Mouse (Mus musculus): ENCODE data around the gene Zfp9. TPM values are rescaled to one million over a fixed set of nuclear protein-coding genes. Genes with fewer than 3 reads are reported as not detected.
A peak's percentile ranks its signal among the peaks of the same experiment; 100 is the strongest.

The Zfp9 gene
- polyA plus RNA-seq (2014; fragmentation: Nextera tagmentation; extraction: Ambion mirVana): 12.2 and 12.4 TPM in 2 replicates

DNA sequence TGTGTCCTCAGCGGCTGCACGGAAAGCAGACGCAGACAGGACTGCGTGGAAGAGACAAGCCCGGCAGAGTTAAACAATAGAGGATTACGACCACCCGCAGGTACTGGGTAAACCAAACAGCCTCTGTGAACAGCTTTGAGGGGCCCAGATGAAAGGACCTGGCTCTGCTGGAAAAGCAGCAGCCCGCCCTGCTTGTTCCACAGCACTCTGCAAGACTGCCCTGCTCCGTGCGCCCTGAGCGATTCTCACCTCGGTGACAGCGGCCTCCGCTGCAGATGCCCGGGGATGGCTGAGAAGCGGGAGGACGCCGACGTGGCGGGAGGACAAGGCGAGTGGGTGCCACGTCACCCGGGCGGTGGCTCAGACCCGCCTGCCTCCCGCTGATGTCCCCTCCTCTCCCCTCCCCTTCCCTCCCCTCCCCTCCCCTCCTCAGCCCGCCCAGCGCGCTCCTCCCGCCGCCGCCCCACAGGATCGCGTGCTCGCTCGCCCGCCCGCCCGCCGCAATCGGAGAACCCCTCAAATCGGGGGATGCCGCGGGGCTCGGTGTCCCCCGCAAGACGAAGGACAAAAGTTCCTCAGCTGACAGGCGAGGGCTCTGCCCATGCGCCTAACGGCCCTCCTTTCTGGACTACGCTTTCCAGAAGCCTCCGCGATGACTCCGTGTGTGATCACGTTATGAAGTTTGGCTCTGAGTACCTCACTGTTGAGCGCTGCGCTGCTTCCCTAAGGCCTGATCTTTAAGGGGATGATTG is at the start of gene Zfp9:
TSS of gene Zfp9 (minus strand) at position 364 of the 752 bp plus-strand sequence.
- Histone ChIP-seq H3K36me3 (ENCODE audit: control insufficient read depth, insufficient read depth, low read length) (peaks cover 4% of the 10 kb centered on the region; the same call in 1 of the 2 replicates), H3K27me3 (ENCODE audit: control insufficient read depth, insufficient read depth, low read length) (no peaks in the 10 kb centered on the region), H3K4me1 (ENCODE audit: control insufficient read depth, insufficient read depth, low read length) (0 out of 2 replicates have a peak, but pooled peaks cover 6% of the 10 kb centered on the region), H3K4me2 (replicated peaks; ENCODE audit: low read depth, low read length) (peak within 1 kb of the TSS; percentile 63), H3K9me3 (ENCODE audit: control insufficient read depth, low read depth, low read length) (no peaks in the 10 kb centered on the region), H3K27ac (ENCODE audit: low read length) (peak within 1 kb of the TSS; percentile 85), H3K4me3 (ENCODE audit: low read depth, low read length) (peak within 1 kb of the TSS; percentile 62), H3K9ac (replicated peaks; ENCODE audit: low read depth, low read length) (peak within 1 kb of the TSS; percentile 77)
- ATAC-seq (ENCODE audit: insufficient number of reproducible peaks, insufficient read depth, low FRiP score, low read depth): peak; percentile 88
- WGBS: under 1% methylated on average over 43 of the region's 57 CpGs

DNA sequence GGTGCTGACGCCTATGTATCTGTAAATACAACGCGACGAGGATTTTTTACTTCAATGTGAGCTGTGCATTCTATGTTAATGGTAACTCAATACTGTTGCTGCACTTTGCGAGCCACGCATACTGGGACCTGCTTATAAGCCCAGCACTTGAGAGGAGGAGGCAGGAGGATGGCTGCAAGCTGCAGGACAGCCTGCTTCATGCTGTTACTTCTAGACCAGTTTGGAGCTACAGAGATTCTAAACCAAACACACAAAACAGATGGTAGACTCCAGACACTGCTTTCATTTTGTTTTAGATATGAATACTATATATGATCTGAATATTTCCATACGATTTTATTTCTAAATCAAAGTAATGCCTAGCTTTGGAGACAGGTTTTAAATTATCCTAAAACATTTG is 41.5 kb upstream of the Zfp9 start:
- Histone ChIP-seq H3K9me3 (ENCODE audit: control insufficient read depth, low read depth, low read length) (no peaks in the 10 kb centered on the region), H3K36me3 (ENCODE audit: control insufficient read depth, insufficient read depth, low read length) (peaks cover 56% of the 10 kb centered on the region), H3K4me2 (replicated peaks; ENCODE audit: low read depth, low read length) (no peak overlapping the region), H3K27me3 (ENCODE audit: control insufficient read depth, insufficient read depth, low read length) (no peaks in the 10 kb centered on the region), H3K9ac (replicated peaks; ENCODE audit: low read depth, low read length) (no peak overlapping the region), H3K27ac (ENCODE audit: low read length) (no peak overlapping the region), H3K4me1 (ENCODE audit: control insufficient read depth, insufficient read depth, low read length) (no peaks in the 10 kb centered on the region), H3K4me3 (ENCODE audit: low read depth, low read length) (no peak overlapping the region)
- WGBS: 91% methylated on average over 7 of the region's 7 CpGs
- ATAC-seq (ENCODE audit: insufficient number of reproducible peaks, insufficient read depth, low FRiP score, low read depth): no peak

DNA sequence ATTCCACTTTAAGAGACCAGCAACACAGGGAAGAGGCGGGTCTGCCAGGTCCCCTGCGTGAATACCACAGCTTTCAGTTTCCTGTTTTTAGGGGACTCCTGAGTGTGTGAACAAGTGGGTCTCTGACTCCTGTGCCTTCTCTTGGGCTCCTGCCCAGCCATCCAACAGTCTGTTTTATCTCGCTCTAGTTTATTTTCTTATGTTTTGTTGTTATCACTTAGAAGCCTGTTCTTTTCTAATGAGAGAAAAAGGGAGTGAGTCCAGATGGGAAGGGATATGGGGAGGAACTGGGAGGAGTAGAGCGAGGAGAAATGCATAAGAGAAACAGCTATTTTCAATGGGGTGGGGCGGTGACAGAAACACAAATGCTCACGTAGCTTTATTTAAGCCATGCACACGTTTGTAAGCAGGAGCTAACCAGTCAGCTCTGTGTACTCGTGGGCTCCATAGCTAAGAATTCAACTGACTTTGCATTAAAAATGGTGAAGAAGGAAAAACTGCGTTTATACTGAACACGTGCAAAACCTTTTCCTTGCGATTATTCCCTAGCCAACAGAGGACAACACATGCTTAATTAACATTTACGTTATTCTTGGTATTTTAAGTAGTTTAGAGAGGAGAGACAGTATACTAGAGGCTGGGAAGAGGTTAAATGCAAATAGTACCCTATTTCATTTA is 34.4 kb upstream of the Zfp9 start:
- no peak for ATAC-seq (ENCODE audit: insufficient number of reproducible peaks, insufficient read depth, low FRiP score, low read depth)
- Histone ChIP-seq H3K4me1 (ENCODE audit: control insufficient read depth, insufficient read depth, low read length) (no peaks in the 10 kb centered on the region), H3K4me3 (ENCODE audit: low read depth, low read length) (no peak overlapping the region), H3K27me3 (ENCODE audit: control insufficient read depth, insufficient read depth, low read length) (no peaks in the 10 kb centered on the region), H3K4me2 (replicated peaks; ENCODE audit: low read depth, low read length) (no peak overlapping the region), H3K27ac (ENCODE audit: low read length) (no peak overlapping the region), H3K36me3 (ENCODE audit: control insufficient read depth, insufficient read depth, low read length) (peaks cover 38% of the 10 kb centered on the region), H3K9ac (replicated peaks; ENCODE audit: low read depth, low read length) (no peak overlapping the region), H3K9me3 (ENCODE audit: control insufficient read depth, low read depth, low read length) (no peaks in the 10 kb centered on the region)
- whole genome bisulfite sequencing: 94% methylated on average over 12 of the region's 12 CpGs

DNA sequence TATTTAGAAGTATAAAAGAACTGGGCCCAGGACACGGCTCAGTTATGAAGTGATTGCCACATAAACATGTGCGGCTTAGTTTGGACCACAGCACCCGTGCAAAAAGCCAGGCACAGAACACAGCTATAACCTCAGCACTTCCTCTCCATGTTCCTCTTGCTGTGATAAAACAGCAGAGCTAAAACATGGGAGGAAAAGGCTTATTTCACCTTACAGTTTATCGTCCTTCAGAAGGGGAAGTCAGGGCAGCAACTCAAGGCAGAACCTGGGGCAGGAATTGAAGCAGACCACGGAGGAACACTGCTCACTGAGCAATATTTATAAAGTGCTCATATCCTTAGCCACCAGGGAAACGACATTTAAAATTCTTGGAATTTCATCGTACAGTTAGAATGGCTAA is 19.9 kb upstream of the Zfp9 start:
- H3K36me3 ChIP-seq (ENCODE audit: control insufficient read depth, insufficient read depth, low read length): peaks cover 8% of the 10 kb centered on the region; the same call in 1 of the 2 replicates
- no peaks in the 10 kb centered on the region for H3K4me1 ChIP-seq (ENCODE audit: control insufficient read depth, insufficient read depth, low read length)
- no peaks in the 10 kb centered on the region for H3K9me3 ChIP-seq (ENCODE audit: control insufficient read depth, low read depth, low read length)
- no peak overlapping the region for H3K4me3 ChIP-seq (ENCODE audit: low read depth, low read length)
- no peak overlapping the region for H3K27ac ChIP-seq (ENCODE audit: low read length)
- H3K4me2 ChIP-seq (replicated peaks; ENCODE audit: low read depth, low read length): no peak overlapping the region
- no peak overlapping the region for H3K9ac ChIP-seq (replicated peaks; ENCODE audit: low read depth, low read length)
- H3K27me3 ChIP-seq (ENCODE audit: control insufficient read depth, insufficient read depth, low read length): no peaks in the 10 kb centered on the region
- WGBS: 87% methylated on average over 7 of the region's 7 CpGs
- ATAC-seq (ENCODE audit: insufficient number of reproducible peaks, insufficient read depth, low FRiP score, low read depth): no peak

DNA sequence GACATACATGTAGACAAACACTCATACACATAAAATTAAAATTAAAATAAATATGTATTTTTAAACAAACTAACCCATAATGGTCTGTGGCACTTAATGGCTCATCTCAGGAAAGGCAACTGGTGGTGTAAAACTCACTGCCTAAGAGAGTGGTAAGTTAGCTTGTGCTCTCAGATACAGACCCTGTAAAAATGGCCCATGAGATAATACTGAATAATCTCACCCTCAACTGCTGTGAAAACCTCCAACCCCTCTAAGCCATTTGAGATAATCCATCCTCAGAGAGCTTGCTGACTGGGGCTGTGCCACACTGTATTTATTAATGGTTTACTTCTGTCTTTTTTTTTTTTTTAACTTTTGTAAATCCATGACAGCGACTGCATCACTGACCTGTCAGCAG is 3.0 kb upstream of the Zfp9 start:
- 88% methylated on average over 1 of the region's 1 CpGs for WGBS
- H3K9ac ChIP-seq (replicated peaks; ENCODE audit: low read depth, low read length): no peak overlapping the region
- 0 out of 2 replicates have a peak, but pooled peaks cover 6% of the 10 kb centered on the region for H3K4me1 ChIP-seq (ENCODE audit: control insufficient read depth, insufficient read depth, low read length)
- no peak for ATAC-seq (ENCODE audit: insufficient number of reproducible peaks, insufficient read depth, low FRiP score, low read depth)
- no peaks in the 10 kb centered on the region for H3K36me3 ChIP-seq (ENCODE audit: control insufficient read depth, insufficient read depth, low read length)
- no peak overlapping the region for H3K27ac ChIP-seq (ENCODE audit: low read length)
- no peaks in the 10 kb centered on the region for H3K27me3 ChIP-seq (ENCODE audit: control insufficient read depth, insufficient read depth, low read length)
- H3K4me2 ChIP-seq (replicated peaks; ENCODE audit: low read depth, low read length): no peak overlapping the region
- H3K4me3 ChIP-seq (ENCODE audit: low read depth, low read length): no peak overlapping the region
- H3K9me3 ChIP-seq (ENCODE audit: control insufficient read depth, low read depth, low read length): no peaks in the 10 kb centered on the region

DNA sequence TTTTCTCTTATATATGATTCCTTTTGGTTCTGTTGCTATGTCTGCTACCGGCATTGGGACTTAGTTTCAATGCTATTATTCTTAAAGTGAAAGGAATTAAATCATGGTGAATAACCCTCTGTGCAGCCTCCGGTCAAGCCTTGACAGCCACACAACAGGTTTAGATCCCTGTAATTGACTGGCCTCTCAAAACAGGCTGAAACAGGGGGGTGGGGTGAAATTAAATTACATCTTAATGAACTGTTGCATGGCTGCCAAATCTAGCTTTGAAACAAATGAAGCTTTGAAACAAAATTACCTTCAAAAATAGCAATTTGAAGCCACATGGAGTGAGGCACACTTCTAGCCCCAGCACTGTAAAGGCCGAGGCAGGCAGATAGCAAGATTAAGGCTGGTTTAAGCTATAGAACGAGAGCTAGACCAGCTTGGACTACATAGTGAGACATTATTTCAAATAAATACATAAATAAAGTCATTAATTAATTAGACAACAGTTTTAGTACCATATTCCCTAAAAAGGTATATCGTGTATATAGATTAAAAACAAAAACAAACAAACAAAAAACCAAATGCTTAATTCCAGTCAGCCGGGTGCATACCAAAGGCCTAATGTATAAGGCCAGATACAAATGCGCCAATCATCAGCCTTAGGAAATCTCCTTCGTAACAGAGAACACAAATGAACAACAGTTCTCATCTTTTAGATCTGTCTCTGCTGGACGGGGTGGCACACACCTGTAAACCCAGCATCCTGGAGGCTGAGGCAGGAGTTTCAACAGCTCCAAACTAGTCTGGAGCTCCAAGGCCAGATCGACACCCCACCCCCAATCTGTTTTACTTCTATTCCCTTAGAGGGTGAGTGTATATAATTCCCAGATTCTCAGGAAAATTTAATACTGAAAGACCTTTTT is 990 bp downstream of the Zfp9 start:
- Histone ChIP-seq H3K4me2 (replicated peaks; ENCODE audit: low read depth, low read length) (peak overlapping the region; percentile 63), H3K9ac (replicated peaks; ENCODE audit: low read depth, low read length) (peak overlapping the region; percentile 77)

DNA sequence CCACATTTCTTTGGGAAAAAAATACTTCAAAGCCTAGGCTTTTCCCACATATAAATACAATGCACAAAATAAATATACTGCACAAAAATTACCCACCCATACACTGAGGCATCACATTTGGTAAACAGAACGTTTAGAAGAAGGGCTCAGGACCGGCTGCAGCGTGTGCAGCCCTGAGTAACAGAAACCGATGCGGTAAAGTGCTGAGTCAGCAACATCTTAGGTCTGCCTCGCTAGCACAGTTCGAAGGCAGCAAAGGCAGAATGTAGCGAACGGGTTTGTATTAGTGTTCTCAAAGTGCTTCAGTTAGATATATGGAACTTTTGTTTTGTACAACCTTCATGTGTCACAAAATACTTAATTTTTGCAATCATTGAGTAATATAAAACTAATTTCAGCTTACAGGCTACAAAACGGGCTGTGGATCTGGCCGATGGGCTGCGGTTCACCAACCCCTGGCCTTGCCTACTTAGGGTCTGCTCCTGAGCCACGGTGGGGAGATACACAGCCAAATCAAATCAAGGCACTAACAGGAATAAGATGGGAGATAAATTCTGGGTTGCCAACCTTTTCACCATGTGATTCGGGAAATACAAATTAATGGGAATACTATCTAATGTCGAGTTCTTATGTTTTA is 16.9 kb downstream of the Zfp9 start:
- ATAC-seq (ENCODE audit: insufficient number of reproducible peaks, insufficient read depth, low FRiP score, low read depth): no peak
- no peaks in the 10 kb centered on the region for H3K9me3 ChIP-seq (ENCODE audit: control insufficient read depth, low read depth, low read length)
- 86% methylated on average over 15 of the region's 15 CpGs for WGBS
- H3K4me1 ChIP-seq (ENCODE audit: control insufficient read depth, insufficient read depth, low read length): no peaks in the 10 kb centered on the region
- H3K27me3 ChIP-seq (ENCODE audit: control insufficient read depth, insufficient read depth, low read length): no peaks in the 10 kb centered on the region
- H3K4me3 ChIP-seq (ENCODE audit: low read depth, low read length): no peak overlapping the region
- H3K4me2 ChIP-seq (replicated peaks; ENCODE audit: low read depth, low read length): no peak overlapping the region
- H3K9ac ChIP-seq (replicated peaks; ENCODE audit: low read depth, low read length): no peak overlapping the region
- peaks cover 22% of the 10 kb centered on the region for H3K36me3 ChIP-seq (ENCODE audit: control insufficient read depth, insufficient read depth, low read length)
- H3K27ac ChIP-seq (ENCODE audit: low read length): no peak overlapping the region

More for the DNA sequence above, 990 bp downstream of the Zfp9 start:
- no peak for ATAC-seq (ENCODE audit: insufficient number of reproducible peaks, insufficient read depth, low FRiP score, low read depth)
- Histone ChIP-seq H3K27me3 (ENCODE audit: control insufficient read depth, insufficient read depth, low read length) (no peaks in the 10 kb centered on the region), H3K36me3 (ENCODE audit: control insufficient read depth, insufficient read depth, low read length) (peaks cover 4% of the 10 kb centered on the region; the same call in 1 of the 2 replicates), H3K4me3 (ENCODE audit: low read depth, low read length) (peak overlapping the region; percentile 62), H3K27ac (ENCODE audit: low read length) (peak overlapping the region; percentile 85; the same call in 1 of the 2 replicates), H3K9me3 (ENCODE audit: control insufficient read depth, low read depth, low read length) (no peaks in the 10 kb centered on the region), H3K4me1 (ENCODE audit: control insufficient read depth, insufficient read depth, low read length) (0 out of 2 replicates have a peak, but pooled peaks cover 6% of the 10 kb centered on the region)
- 25% methylated on average over 10 of the region's 10 CpGs for WGBS

Measured in stomach, embryonic 14.5 days (tissue).